Mouse (Mus musculus) liver, embryonic 14.5 days (tissue): ENCODE data around the gene 4933411K16Rik.

ENCODE experiments used
- CTCF ChIP-seq: IDR thresholded peaks from 2 replicates; pipeline ENCODE4 v1.5.1; 2016; ENCODE audit warnings: antibody characterized with exemption, low read depth, control low read depth
- EP300 ChIP-seq: IDR thresholded peaks from 2 replicates; pipeline ENCODE4 v1.6.1; 2016; ENCODE audit warnings: antibody characterized with exemption, low read depth

DNA sequence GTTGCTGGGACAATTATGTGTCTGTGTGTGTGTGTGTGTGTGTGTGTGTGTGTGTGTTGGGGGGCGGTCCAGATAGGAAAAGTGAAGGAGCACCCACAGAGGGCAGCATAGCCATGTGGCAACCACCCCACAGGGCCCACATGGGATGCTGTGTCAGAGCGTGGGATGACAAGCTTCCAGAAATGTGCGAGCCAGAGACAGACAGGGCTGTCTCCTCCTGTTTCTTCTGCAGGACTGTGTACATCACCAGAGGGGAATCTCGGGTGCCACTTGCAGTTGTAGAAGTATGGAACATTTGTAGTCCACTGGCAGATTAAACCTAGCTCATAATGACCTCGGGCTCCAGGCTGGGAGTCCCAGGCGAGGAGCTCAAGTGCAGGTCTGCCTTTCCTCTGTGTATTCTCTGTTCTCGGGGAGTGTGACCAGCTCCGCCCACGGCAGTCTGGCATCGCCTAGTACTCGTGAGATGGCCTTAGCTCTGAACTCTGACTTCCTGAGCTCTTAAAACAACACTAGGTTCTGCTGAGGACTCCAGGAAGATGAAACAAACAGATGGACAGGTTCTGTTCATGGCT, 17.1 kb upstream of the 4933411K16Rik start:
- no peak for TF ChIP-seq CTCF
- no peak for TF ChIP-seq EP300
